Mouse (Mus musculus) liver, adult 2 months (tissue): ENCODE data around the gene Hoxa3.

Experiments used
- CTCF ChIP-seq: fragments of 200-500 bp; IDR thresholded peaks from 2 replicates; pipeline ENCODE4 v1.5.1; 2011; ENCODE audit warnings: low read depth, low read length, control low read depth
- POLR2A ChIP-seq: fragments of 200-500 bp; IDR thresholded peaks from 2 replicates; pipeline ENCODE4 v1.6.1; 2011; ENCODE audit warnings: low read length, control low read depth; ENCODE audit not compliant: insufficient read depth; ENCODE audit errors: extremely low read depth

DNA sequence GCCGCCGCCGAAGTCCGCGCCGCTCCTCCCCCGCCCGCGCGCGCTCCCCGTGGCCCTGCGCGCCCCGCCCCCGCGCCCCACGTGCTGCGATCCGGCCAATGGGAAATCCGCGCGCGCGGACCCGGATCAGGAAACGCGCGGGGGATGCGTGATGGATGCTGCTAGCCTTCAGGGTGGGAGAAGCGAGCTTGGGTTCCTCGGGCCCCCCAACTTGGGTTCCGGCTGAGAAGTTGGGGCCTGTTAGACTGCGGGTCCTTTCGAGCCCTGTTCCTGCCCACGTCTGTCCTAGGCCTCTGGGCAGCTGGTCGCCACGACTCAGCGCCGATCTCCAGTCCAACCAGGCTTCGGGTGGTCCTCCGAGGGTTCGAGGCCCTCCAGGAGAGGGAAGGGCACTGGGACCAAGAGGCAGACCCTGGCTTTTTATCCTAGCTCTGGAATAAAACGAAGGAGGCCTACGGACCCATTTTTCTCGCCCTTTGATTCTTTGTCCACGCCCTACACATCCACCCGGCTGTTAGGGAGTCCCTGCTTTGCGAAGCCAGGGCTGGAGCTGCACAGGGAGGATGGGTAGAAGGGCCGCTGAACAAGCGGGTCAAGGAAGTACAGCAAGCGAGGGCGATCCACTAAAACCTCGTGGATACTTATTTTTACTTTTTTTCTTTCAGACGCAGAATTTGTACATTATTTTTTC is 21.1 kb downstream of the Hoxa3 start:
- TF ChIP-seq CTCF (no peak), POLR2A (peak; percentile 35; the same call in 1 of the 2 replicates)
